8 mouse cellular contexts compared by ENCODE assay signal in genomic region chr13:29016145-29016651, GRCm38 (mm10).
DNase-seq lines count a peak whose midpoint lies in the region; ATAC-seq lines count a peak whose summit lies in the region.

No protein-coding gene starts in this region.

- DNase-seq in neural tube, embryonic 11.5 days (ENCODE audit: low spot score): peak; percentile 42
- DNase-seq in neural tube, embryonic 10.5 days (ENCODE audit: extremely low spot score, low spot score): no peak
- peak; percentile 13 for DNase-seq in hindbrain, embryonic 10.5 days (ENCODE audit: low spot score)
- DNase-seq in left cerebral cortex, postnatal 36 days (ENCODE audit: low spot score in 2 of 2): peak; percentile 55 to 68
- DNase-seq in right cerebral cortex, postnatal 4 days: peak; percentile 71
- DNase-seq in kidney, postnatal 36 days: no peak
- no peak for DNase-seq in ovary, adult 18-20 months (ENCODE audit: low spot score)

- no peak overlapping the region for H3K4me3 ChIP-seq in neural tube, embryonic 11.5 days (ENCODE audit: low read depth, low read length)
- no peak overlapping the region for H3K4me3 ChIP-seq in hindbrain, embryonic 10.5 days

- no peaks in the 10 kb centered on the region for H3K9me3 ChIP-seq in neural tube, embryonic 11.5 days (ENCODE audit: control insufficient read depth, low read length)
- no peaks in the 10 kb centered on the region for H3K9me3 ChIP-seq in hindbrain, embryonic 10.5 days

- intact Hi-C loops in left cerebral cortex, postnatal 36 days (cut with DNase I): loop anchor here (1.0 to 10.0 kb wide), 2 partner anchors 58 to 601 kb away; no protein-coding TSS in a partner anchor

- no peaks in the 10 kb centered on the region for H3K36me3 ChIP-seq in neural tube, embryonic 11.5 days (ENCODE audit: control insufficient read depth, insufficient read depth, low read length)
- H3K36me3 ChIP-seq in hindbrain, embryonic 10.5 days: no peaks in the 10 kb centered on the region

- peaks cover 12% of the 10 kb centered on the region for H3K4me1 ChIP-seq in neural tube, embryonic 11.5 days (ENCODE audit: control insufficient read depth, insufficient read depth, low read length)
- peaks cover 27% of the 10 kb centered on the region for H3K4me1 ChIP-seq in hindbrain, embryonic 10.5 days (replicated peaks)

- H3K27ac ChIP-seq in neural tube, embryonic 11.5 days (ENCODE audit: low read depth, low read length): peak overlapping the region; percentile 57; the same call in 1 of the 2 replicates
- H3K27ac ChIP-seq in hindbrain, embryonic 10.5 days: peak overlapping the region; percentile 30

- no peak overlapping the region; the same call in 1 of the 2 replicates for H3K9ac ChIP-seq in neural tube, embryonic 11.5 days (ENCODE audit: low read length)

- peak overlapping the region; percentile 21; the same call in 1 of the 2 replicates for H3K4me2 ChIP-seq in neural tube, embryonic 11.5 days (ENCODE audit: low read depth)

- WGBS in neural tube, embryonic 11.5 days: 77% methylated on average over 25 of the region's 25 CpGs
- WGBS in hindbrain, embryonic 10.5 days: 87% methylated on average over 25 of the region's 25 CpGs

- no peaks in the 10 kb centered on the region for H3K27me3 ChIP-seq in neural tube, embryonic 11.5 days (ENCODE audit: control insufficient read depth, insufficient read depth, low read length)
- no peaks in the 10 kb centered on the region; the same call in 1 of the 2 replicates for H3K27me3 ChIP-seq in hindbrain, embryonic 10.5 days (ENCODE audit: insufficient read depth, poor library complexity, severe bottlenecking)

- 0 out of 2 replicates have a peak, but pooled peaks have one; percentile 43 for ATAC-seq in neural tube, embryonic 11.5 days (ENCODE audit: insufficient read depth, low FRiP score, low TSS enrichment)
- no peak for ATAC-seq in megakaryocyte-erythroid progenitor cell, adult 5-6 weeks (replicated peaks; ENCODE audit: low FRiP score, low TSS enrichment, poor library complexity, severe bottlenecking)

Comparison
In these comparisons a context has a peak if more than half of its experiments do, and no peak if none do; other contexts are left out.
1. DNase-seq: peak in neural tube, embryonic 11.5 days (single experiment), hindbrain, embryonic 10.5 days (single experiment), left cerebral cortex, postnatal 36 days (2 of 2) and right cerebral cortex, postnatal 4 days (single experiment); none in neural tube, embryonic 10.5 days (single experiment), kidney, postnatal 36 days (0 of 2) and ovary, adult 18-20 months (single experiment).